Mouse (Mus musculus) heart, adult 2 months (tissue): Measurements from ENCODE around the gene Myo1h. TPM values are rescaled to one million over a fixed set of nuclear protein-coding genes. Genes with fewer than 3 reads are reported as not detected.

ENCODE experiments used
- DNase-seq, 2 experiments: peaks; one replicate each; pipeline ENCODE4 v3.0.0; 2021
- H3K27ac ChIP-seq: fragments of 200-600 bp; 2 replicates; pipeline ENCODE4 v1.8.1; 2022
- H3K27me3 ChIP-seq: fragments of 200-500 bp; 2 replicates; pipeline ENCODE4 v1.6.1; 2012; ENCODE audit warnings: mild to moderate bottlenecking, low read length, inconsistent platforms, mixed read lengths; ENCODE audit not compliant: control insufficient read depth, insufficient read depth
- H3K36me3 ChIP-seq: fragments of 200-500 bp; 2 replicates; pipeline ENCODE4 v1.6.1; 2012; ENCODE audit warnings: low read length, inconsistent platforms; ENCODE audit not compliant: control insufficient read depth, insufficient read depth
- H3K4me1 ChIP-seq: fragments of 200-500 bp; 2 replicates; pipeline ENCODE4 v1.6.1; 2011; ENCODE audit warnings: low read length; ENCODE audit not compliant: control insufficient read depth, insufficient read depth
- H3K4me3 ChIP-seq: fragments of 200-600 bp; 2 replicates; pipeline ENCODE4 v1.8.1; 2022
- H3K79me2 ChIP-seq: fragments of 200-500 bp; replicated peaks from 2 replicates; pipeline ENCODE4 v1.6.1; 2012; ENCODE audit warnings: mild to moderate bottlenecking, inconsistent platforms, low read length, moderate library complexity, mixed read lengths; ENCODE audit not compliant: control insufficient read depth, insufficient read depth
- H3K9ac ChIP-seq: fragments of 200-500 bp; 2 replicates; pipeline ENCODE4 v1.6.1; 2012; ENCODE audit warnings: low read depth, mild to moderate bottlenecking, control low read depth, inconsistent platforms, low read length, mixed read lengths
- CTCF ChIP-seq: fragments of 200-600 bp; IDR thresholded peaks from 2 replicates; pipeline ENCODE4 v1.8.1; 2022; ENCODE audit warnings: antibody characterized with exemption, mild to moderate bottlenecking, moderate library complexity
- EP300 ChIP-seq: fragments of 200-500 bp; IDR thresholded peaks from 2 replicates; pipeline ENCODE4 v1.6.1; 2011; ENCODE audit warnings: low read depth, low read length, control low read depth; ENCODE audit not compliant: insufficient read depth
- POLR2A ChIP-seq: fragments of 200-500 bp; IDR thresholded peaks from 2 replicates; pipeline ENCODE4 v1.6.1; 2011; ENCODE audit warnings: mild to moderate bottlenecking, low read depth, low read length, control low read depth; ENCODE audit not compliant: insufficient read depth
- WGBS: fragments of 180-500 bp; shearing (Covaris S2); methylation state at CpG from one replicate; pipeline ENCODE4 v1.1.7; 2018; 5-methylcytosine and 5-hydroxymethylcytosine counted together
- intact Hi-C: fragments of 180-260 bp; cut with DNase I; formaldehyde crosslinking; loops from one replicate; pipeline ENCODE4 v1.15.1; 2025
- polyA plus RNA-seq: library from polyadenylated mRNA; depleted of rRNA; stranded (reverse); fragments of >200 nt; gene quantifications from 2 replicates; pipeline ENCODE4 v1.2.3, GENCODE M21; 2012
- total RNA-seq, 2 experiments: library from RNA; stranded (reverse); gene quantifications; 2 replicates each; pipeline ENCODE4 v1.2.3; 2021

The Myo1h gene
- total and polyA plus RNA-seq, 3 experiments, result 0.39 to 0.47 TPM; not detected in 1

DNA sequence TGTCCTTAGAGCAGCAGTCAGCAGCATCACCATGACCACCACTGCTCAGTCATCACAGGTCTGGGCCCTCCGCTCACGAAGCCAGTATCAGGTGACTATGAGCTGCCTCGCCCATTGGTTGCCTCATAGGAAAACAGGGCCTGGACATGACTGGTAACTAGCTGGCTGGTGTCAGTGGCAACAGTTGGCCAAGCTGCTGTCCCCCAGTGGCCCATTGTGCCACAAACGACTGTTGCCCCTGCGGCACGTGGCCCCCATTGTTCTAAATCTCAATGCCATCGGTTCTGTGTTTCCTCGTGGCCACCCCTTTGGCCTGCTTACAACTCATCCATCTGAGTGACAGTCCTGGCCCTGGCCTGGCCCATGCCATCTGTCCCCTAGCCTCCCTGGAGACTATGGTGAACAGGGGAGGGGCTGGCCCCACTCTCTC, 24.9 kb upstream of the Myo1h start:
- no peak overlapping the region for H3K27ac ChIP-seq
- no peaks in the 10 kb centered on the region for H3K4me1 ChIP-seq
- no peaks in the 10 kb centered on the region for H3K27me3 ChIP-seq

DNA sequence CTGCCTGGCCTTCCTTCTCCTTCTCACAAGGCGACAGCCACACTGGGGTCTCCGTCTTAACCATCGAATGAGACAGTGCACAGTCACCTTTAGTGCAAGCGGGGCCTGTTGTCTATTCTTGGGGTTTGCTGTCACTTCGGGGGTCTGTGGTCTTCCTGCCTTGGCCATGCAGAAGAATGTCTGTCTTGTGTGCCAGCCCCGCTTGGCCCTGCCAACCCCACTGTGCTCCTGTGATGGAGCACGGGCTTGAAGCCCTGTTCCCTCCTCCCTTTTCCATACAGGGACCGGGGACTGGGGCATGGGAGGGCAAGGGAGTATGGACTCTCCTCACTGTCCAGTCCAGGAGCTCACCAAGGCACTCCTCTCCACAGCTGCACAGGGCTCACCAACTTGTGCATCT, 24.2 kb upstream of the Myo1h start:
- WGBS, result 73% methylated on average over 8 of the region's 8 CpGs
- Histone ChIP-seq H3K4me3 (no peak overlapping the region), H3K4me1 (no peaks in the 10 kb centered on the region), H3K27me3 (no peaks in the 10 kb centered on the region), H3K27ac (no peak overlapping the region), H3K36me3 (no peaks in the 10 kb centered on the region), H3K9ac (no peak overlapping the region), H3K79me2 (no peaks in the 10 kb centered on the region)
- no peak for DNase-seq
- TF ChIP-seq EP300 (no peak), POLR2A (no peak), CTCF (no peak)
- intact Hi-C loops, result no loop called here

More for the DNA sequence above, 24.9 kb upstream of the Myo1h start:
- Histone ChIP-seq H3K36me3 (no peaks in the 10 kb centered on the region), H3K4me3 (no peak overlapping the region), H3K9ac (no peak overlapping the region), H3K79me2 (no peaks in the 10 kb centered on the region)
- WGBS, result 77% methylated on average over 8 of the region's 8 CpGs
- intact Hi-C loops, result no loop called here
- no peak for DNase-seq
- TF ChIP-seq EP300 (no peak), POLR2A (no peak), CTCF (no peak)

DNA sequence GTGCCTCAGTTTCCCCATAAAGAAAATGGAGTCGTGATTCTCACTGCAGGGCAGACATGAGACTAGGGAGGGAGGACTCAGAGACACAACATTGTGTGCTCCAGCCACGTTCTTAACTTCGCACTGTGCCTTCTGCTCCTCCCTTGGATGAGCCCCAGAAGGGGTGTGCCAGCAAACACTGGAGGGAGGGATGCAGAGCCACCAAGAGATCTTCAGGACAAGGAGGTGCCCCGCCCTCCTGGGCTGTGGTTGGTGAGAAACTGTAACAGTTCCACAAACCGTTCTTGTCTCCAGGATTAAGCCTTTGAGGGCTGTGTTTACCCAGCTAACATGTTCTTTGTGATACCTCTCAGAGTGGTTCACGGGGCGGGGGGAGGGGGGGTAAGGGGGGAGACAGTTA, 20.3 kb upstream of the Myo1h start:
- no peak overlapping the region for H3K4me3 ChIP-seq
- H3K27me3 ChIP-seq, result peaks cover 7% of the 10 kb centered on the region
- 31% methylated on average over 7 of the region's 7 CpGs for WGBS
- H3K36me3 ChIP-seq, result no peaks in the 10 kb centered on the region
- no peak for DNase-seq
- H3K4me1 ChIP-seq, result no peaks in the 10 kb centered on the region
- TF ChIP-seq POLR2A, result no peak
- TF ChIP-seq CTCF, result no peak
- no peak for TF ChIP-seq EP300
- H3K79me2 ChIP-seq, result no peaks in the 10 kb centered on the region
- intact Hi-C loops, result no loop called here
- no peak overlapping the region for H3K9ac ChIP-seq
- no peak overlapping the region for H3K27ac ChIP-seq

DNA sequence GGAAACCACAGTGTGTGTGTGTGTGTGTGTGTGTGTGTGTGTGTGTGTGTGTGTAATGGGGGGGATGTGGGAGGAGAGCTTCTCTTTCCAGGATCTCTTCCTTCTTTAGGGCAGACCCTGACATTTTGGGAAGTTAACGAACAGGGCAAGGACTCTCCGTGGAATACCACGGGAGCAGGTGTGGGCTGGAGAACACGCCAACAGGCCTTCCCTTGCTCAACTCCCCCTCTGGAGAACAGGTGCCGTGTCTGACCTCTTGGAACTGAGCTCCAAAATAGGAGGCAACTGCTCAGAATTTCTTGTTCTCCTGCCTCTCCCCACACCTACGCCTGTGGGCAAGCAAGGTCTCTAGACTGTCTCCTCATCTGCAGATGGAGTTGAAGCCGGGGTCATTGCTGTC, 19.5 kb upstream of the Myo1h start:
- DNase-seq, result no peak
- no peaks in the 10 kb centered on the region for H3K79me2 ChIP-seq
- no peak overlapping the region for H3K9ac ChIP-seq
- 57% methylated on average over 7 of the region's 7 CpGs for WGBS
- peaks cover 13% of the 10 kb centered on the region for H3K27me3 ChIP-seq
- no peak for TF ChIP-seq CTCF
- no peak for TF ChIP-seq EP300
- no peak for TF ChIP-seq POLR2A
- intact Hi-C loops, result no loop called here
- H3K4me1 ChIP-seq, result no peaks in the 10 kb centered on the region
- no peak overlapping the region for H3K4me3 ChIP-seq
- H3K36me3 ChIP-seq, result no peaks in the 10 kb centered on the region
- H3K27ac ChIP-seq, result no peak overlapping the region

DNA sequence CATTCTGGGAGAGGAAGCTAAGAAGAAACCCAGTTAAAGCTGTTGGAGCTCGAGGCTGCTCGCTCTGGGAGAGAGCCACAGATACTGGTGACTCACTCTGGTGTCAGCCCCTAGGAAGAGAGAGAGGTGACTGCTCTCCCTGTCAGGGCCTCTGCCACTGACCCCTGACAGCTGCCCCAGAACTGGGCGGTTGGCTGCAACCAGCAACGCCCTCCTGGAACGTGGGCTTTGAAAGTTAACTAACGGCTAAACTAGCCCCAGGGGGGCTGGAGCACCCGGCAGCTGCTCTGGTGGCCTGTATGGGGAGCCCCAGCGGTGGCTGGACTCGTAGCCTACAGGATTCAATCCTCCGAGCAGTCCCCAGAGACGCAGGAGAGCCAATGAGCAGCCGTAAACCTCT, 19.0 kb upstream of the Myo1h start:
- intact Hi-C loops, result no loop called here
- 22% methylated on average over 12 of the region's 12 CpGs for WGBS
- Histone ChIP-seq H3K27me3 (peaks cover 14% of the 10 kb centered on the region), H3K4me1 (no peaks in the 10 kb centered on the region), H3K4me3 (no peak overlapping the region), H3K36me3 (no peaks in the 10 kb centered on the region), H3K9ac (no peak overlapping the region), H3K27ac (no peak overlapping the region), H3K79me2 (no peaks in the 10 kb centered on the region)
- no peak for DNase-seq
- no peak for TF ChIP-seq CTCF
- no peak for TF ChIP-seq POLR2A
- no peak for TF ChIP-seq EP300

DNA sequence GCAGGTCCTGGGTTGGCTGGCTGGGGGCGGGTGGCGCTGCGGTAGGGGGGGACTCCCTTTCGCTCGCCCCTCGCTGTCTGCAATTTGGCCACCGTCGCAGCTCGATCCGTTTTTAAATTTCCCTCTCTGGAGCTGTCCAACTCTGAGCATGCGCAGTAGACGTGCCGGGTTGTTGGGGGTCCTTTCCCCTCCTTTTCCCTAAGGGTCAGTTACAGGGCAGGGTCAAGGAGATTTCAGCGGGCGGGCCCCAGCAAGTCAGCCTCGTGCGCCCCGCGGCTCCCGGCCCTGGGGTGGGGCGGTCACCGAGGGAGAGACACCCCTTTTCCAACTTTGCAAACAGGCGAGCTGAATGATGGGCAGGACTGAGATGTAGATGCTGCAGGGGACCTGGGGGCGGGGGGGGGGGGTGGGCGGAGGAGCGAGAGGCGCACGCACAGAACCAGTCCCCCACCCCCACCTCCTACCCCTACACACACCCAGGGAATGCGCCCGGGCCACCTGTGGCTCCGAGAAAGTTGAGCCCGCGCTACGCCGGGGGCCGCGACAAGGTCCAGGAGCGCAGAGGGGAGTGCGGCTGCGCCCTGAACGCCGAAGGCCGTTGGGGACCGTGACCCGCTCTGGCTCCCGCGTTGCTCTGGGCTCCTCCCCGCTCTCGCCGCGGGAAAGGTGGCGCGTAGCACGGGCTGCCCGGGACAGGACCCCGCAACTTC, 15.1 kb upstream of the Myo1h start, which contains the start of gene Foxn4:
Gene Foxn4 (minus strand): TSS at position 115 of the 710 bp plus-strand sequence.
- Histone ChIP-seq H3K4me3 (no peak within 1 kb of the TSS), H3K27ac (no peak within 1 kb of the TSS), H3K36me3 (no peaks in the 10 kb centered on the region), H3K79me2 (no peaks in the 10 kb centered on the region), H3K9ac (no peak within 1 kb of the TSS), H3K27me3 (peaks cover 21% of the 10 kb centered on the region), H3K4me1 (no peaks in the 10 kb centered on the region)
- DNase-seq, result no peak
- intact Hi-C loops, result no loop called here
- 1% methylated on average over 56 of the region's 56 CpGs for WGBS
- TF ChIP-seq POLR2A (no peak), EP300 (no peak), CTCF (no peak)
